Mouse (Mus musculus) heart, adult 11 months (tissue): ENCODE results near the gene Gm3558.
A peak's percentile ranks its signal among the peaks of the same experiment; 100 is the strongest.
"Not testable (repeated sequence)": the region's sequence is repeated elsewhere in the genome, so short reads cannot be mapped to it uniquely, and the experiment has no call there.

ENCODE experiments used
- DNase-seq: peaks from one replicate; pipeline ENCODE4 v3.0.0; 2022

Gene Gm3558

DNA sequence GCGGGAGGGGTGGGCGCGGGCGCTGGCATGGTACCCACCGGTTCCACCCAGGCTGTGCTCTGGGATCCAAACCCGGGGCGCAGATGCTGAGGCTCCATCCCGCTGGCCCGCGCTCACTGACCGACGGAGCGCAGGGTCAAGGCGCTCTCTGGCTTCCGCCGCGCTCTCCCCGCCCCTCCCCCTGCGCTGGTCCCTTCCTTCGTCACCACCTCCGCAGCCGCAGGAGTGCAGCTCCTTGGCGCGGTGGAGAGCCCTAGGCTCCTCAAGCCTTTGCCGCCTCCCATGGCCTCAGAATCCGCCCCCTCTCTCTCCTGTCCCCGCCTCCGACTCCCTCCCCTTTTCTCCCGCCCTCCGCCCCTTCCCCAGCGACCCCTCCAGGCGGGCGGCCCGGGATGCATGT lies at the start of gene Gm3558:
TSS of gene Gm3558 (minus strand) at position 185 of the 400 bp plus-strand sequence.
- peak; percentile 87 for DNase-seq

DNA sequence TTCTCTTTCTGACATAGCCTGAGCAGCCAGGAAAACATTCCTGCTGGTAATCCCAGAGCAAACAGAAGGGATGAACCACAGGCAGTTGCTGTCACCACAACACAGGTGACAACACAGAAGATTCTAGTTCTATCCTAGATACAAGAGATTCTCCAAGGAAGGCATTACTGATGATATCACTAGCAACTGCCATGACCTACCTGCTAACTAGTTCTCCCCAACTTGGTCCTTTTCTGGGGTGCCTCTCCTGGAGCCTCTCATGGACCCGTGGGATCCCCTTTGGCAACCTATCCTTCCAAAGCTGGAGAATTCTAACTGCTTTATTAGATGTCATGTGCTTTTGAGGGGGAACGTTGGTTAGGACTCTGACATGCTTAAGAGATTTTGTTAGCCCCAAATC lies 27.1 kb upstream of the Gm3558 start, which contains the start of gene Gm10338:
TSS of gene Gm10338 (minus strand) at position 101 of the 400 bp plus-strand sequence.
- DNase-seq, result not testable (repeated sequence)

DNA sequence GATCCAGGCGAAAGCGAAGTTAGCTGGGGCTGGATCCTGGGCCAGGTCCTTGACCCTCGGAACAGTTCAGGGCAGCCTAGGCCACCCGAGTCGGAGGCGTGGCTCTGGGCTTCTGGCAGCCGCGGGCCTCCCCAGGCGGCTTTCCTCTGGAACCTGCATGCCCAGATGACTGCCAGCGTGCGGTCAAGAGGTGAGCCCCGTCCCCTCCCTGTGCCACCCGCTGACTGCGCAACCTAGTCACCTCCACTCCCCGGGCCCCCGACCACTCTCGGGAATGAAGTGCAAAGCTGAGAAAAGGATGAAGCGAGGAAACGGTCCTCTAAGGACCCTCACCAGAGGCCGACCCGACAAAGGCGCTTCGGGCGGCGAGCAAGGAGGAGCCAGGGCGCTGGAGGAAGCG lies 476 bp downstream of the Gm3558 start:
- DNase-seq, result peak; percentile 86

DNA sequence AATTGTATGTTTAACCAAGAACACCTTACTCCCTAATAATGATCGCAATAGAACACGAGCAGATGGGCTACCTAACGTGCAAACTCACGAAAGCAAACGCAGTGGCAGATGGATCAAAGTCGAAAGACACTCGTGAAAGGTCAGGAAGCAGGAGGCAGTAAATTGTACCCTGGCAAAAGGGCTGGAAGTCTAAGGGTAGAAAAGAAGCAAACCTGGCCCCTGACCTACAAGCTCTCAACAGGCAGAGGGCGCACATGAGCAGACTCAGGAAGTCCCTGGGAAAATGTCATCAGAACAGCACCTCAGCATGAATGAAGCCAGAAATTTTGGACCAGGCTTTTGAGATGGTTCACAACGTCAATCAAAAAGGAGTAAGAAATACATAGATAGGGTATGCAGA lies 1.1 kb downstream of the Gm3558 start:
- DNase-seq, result peak; percentile 86
